Mouse (Mus musculus) thymus, postnatal 14 days (tissue): Measurements from ENCODE around the gene Exoc3l.
"Not testable (repeated sequence)": the region's sequence is repeated elsewhere in the genome, so short reads cannot be mapped to it uniquely, and the experiment has no call there.

Experiments used
- DNase-seq: peaks from one replicate; pipeline ENCODE4 v3.0.0; 2021

The Exoc3l gene

GRCm38 (mm10) chr8:105291364-105291763 lies 4.5 kb downstream of the Exoc3l start:
- not testable (repeated sequence) for DNase-seq

- DNase-seq: peak; percentile 91
Measured at GRCm38 (mm10) chr8:105290554-105291314, 5.2 kb downstream of the Exoc3l start.

- DNase-seq: peak; percentile 71
Measured at GRCm38 (mm10) chr8:105289805-105290460, 6.0 kb downstream of the Exoc3l start, which contains the start of gene 4931428F04Rik. TSS of gene 4931428F04Rik (minus strand) at chr8:105289864.

GRCm38 (mm10) chr8:105288958-105289732 lies 6.8 kb downstream of the Exoc3l start:
- DNase-seq: peak; percentile 97

GRCm38 (mm10) chr8:105288231-105288630 lies 7.7 kb downstream of the Exoc3l start:
- no peak for DNase-seq

GRCm38 (mm10) chr8:105286907-105287306 lies 9.0 kb downstream of the Exoc3l start:
- DNase-seq: no peak

- no peak for DNase-seq
Measured at GRCm38 (mm10) chr8:105285514-105285913, 10.4 kb downstream of the Exoc3l start.

- DNase-seq: peak; percentile 55
Measured at GRCm38 (mm10) chr8:105283074-105283473, 12.8 kb downstream of the Exoc3l start.

GRCm38 (mm10) chr8:105282239-105282638 lies 13.7 kb downstream of the Exoc3l start:
- no peak for DNase-seq

GRCm38 (mm10) chr8:105281821-105282220 lies 14.1 kb downstream of the Exoc3l start:
- no peak for DNase-seq

- no peak for DNase-seq
Measured at GRCm38 (mm10) chr8:105280567-105280966, 15.3 kb downstream of the Exoc3l start.

- peak; percentile 42 for DNase-seq
Measured at GRCm38 (mm10) chr8:105278911-105279334, 17.0 kb downstream of the Exoc3l start.

GRCm38 (mm10) chr8:105276292-105277120 lies 19.4 kb downstream of the Exoc3l start:
- peak; percentile 66 for DNase-seq

GRCm38 (mm10) chr8:105275840-105276239 lies 20.1 kb downstream of the Exoc3l start, which contains the start of gene Nol3:
TSS of gene Nol3 (plus strand) at chr8:105276140.
- DNase-seq: no peak

GRCm38 (mm10) chr8:105275387-105275786 lies 20.5 kb downstream of the Exoc3l start:
- DNase-seq: no peak

- no peak for DNase-seq
Measured at GRCm38 (mm10) chr8:105270916-105271186, 25.1 kb downstream of the Exoc3l start.

GRCm38 (mm10) chr8:105270101-105270915 lies 25.6 kb downstream of the Exoc3l start:
- DNase-seq: no peak

GRCm38 (mm10) chr8:105269461-105269947 lies 26.4 kb downstream of the Exoc3l start, which contains the start of gene Hsf4:
TSS of gene Hsf4 (plus strand) at chr8:105269801.
- DNase-seq: no peak

- DNase-seq: no peak
Measured at GRCm38 (mm10) chr8:105269075-105269458, 26.8 kb downstream of the Exoc3l start.

GRCm38 (mm10) chr8:105268342-105269074 lies 27.4 kb downstream of the Exoc3l start:
- DNase-seq: peak; percentile 9

- DNase-seq: peak; percentile 46
Measured at GRCm38 (mm10) chr8:105266775-105267174, 29.1 kb downstream of the Exoc3l start.
